Mouse (Mus musculus) olfactory bulb, adult 2 months (tissue): ENCODE measurements around the gene Hivep3.

ENCODE experiments used
- CTCF ChIP-seq: fragments of 200-500 bp; IDR thresholded peaks from 2 replicates; pipeline ENCODE4 v1.5.1; 2012; ENCODE audit warnings: low read depth, mild to moderate bottlenecking, low read length, moderate library complexity; ENCODE audit not compliant: insufficient read depth
- POLR2A ChIP-seq: fragments of 200-500 bp; IDR thresholded peaks from 2 replicates; pipeline ENCODE4 v1.6.1; 2012; ENCODE audit warnings: mild to moderate bottlenecking, low read depth, low read length, moderate library complexity; ENCODE audit not compliant: insufficient read depth

- no peak for TF ChIP-seq CTCF
- no peak for TF ChIP-seq POLR2A
Observed at GRCm38 (mm10) chr4:120096935-120097334, 363.4 kb downstream of the Hivep3 start.
